Mouse (Mus musculus): ENCODE results near the gene Enox1. TPM values are rescaled to one million over a fixed set of nuclear protein-coding genes. Genes with fewer than 3 reads are reported as not detected.

The Enox1 gene
- polyA plus RNA-seq, 1 experiment from 2014 or later: 6.2 TPM

GRCm38 (mm10) chr14:77738751-77739365, 582.3 kb downstream of the Enox1 start:
- Histone ChIP-seq H3K4me2 (ENCODE audit: low read length) (no peak overlapping the region), H3K36me3 (ENCODE audit: control insufficient read depth, insufficient read depth, low read length) (no peaks in the 10 kb centered on the region), H3K9ac (ENCODE audit: low read length) (no peak overlapping the region), H3K4me3 (ENCODE audit: low read depth, low read length) (no peak overlapping the region), H3K27me3 (replicated peaks; ENCODE audit: control insufficient read depth, insufficient read depth, low read length) (no peaks in the 10 kb centered on the region), H3K27ac (ENCODE audit: low read depth) (no peak overlapping the region), H3K4me1 (replicated peaks; ENCODE audit: control insufficient read depth, insufficient read depth, low read length) (no peaks in the 10 kb centered on the region), H3K9me3 (ENCODE audit: control insufficient read depth, low read length) (peaks cover 10% of the 10 kb centered on the region)
- DNase-seq (ENCODE audit: low spot score) (no peak), ATAC-seq (replicated peaks; ENCODE audit: low FRiP score, low TSS enrichment, low read depth) (no peak)
- 84% methylated on average over 7 of the region's 7 CpGs for WGBS

DNA sequence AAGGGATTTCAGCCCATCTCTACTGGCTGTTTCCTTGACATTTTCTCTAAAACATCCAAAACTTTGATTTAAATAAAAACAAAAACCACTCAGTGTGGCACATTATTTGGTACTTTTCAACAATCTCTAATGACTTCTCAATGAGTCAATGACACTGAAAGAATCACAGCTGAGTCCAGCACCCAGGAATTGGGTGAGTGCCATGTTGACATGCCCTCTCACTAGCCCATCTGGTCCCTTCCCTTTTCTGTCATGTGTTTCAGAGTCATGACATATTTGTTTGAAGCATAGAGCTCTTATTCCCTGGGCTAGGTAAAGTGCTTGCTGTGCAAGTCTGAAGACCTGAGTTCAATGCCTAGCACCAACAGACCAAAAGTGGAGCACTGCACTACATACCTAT, 582.8 kb downstream of the Enox1 start:
- Histone ChIP-seq H3K9ac (ENCODE audit: low read length) (no peak overlapping the region), H3K4me1 (replicated peaks; ENCODE audit: control insufficient read depth, insufficient read depth, low read length) (no peaks in the 10 kb centered on the region), H3K4me2 (ENCODE audit: low read length) (no peak overlapping the region), H3K9me3 (ENCODE audit: control insufficient read depth, low read length) (peaks cover 10% of the 10 kb centered on the region), H3K27me3 (replicated peaks; ENCODE audit: control insufficient read depth, insufficient read depth, low read length) (no peaks in the 10 kb centered on the region), H3K27ac (ENCODE audit: low read depth) (no peak overlapping the region), H3K36me3 (ENCODE audit: control insufficient read depth, insufficient read depth, low read length) (no peaks in the 10 kb centered on the region), H3K4me3 (ENCODE audit: low read depth, low read length) (no peak overlapping the region)
- DNase-seq (ENCODE audit: low spot score) (no peak), ATAC-seq (replicated peaks; ENCODE audit: low FRiP score, low TSS enrichment, low read depth) (no peak)

GRCm38 (mm10) chr14:77744638-77745240, 588.2 kb downstream of the Enox1 start:
- Histone ChIP-seq H3K4me1 (replicated peaks; ENCODE audit: control insufficient read depth, insufficient read depth, low read length) (no peaks in the 10 kb centered on the region), H3K27ac (ENCODE audit: low read depth) (no peak overlapping the region), H3K4me2 (ENCODE audit: low read length) (no peak overlapping the region)

GRCm38 (mm10) chr14:77748920-77749319, 592.4 kb downstream of the Enox1 start:
- no peak for DNase-seq (ENCODE audit: low spot score)
- Histone ChIP-seq H3K4me3 (ENCODE audit: low read depth, low read length) (no peak overlapping the region), H3K27ac (ENCODE audit: low read depth) (no peak overlapping the region), H3K27me3 (replicated peaks; ENCODE audit: control insufficient read depth, insufficient read depth, low read length) (no peaks in the 10 kb centered on the region), H3K4me1 (replicated peaks; ENCODE audit: control insufficient read depth, insufficient read depth, low read length) (no peaks in the 10 kb centered on the region), H3K9me3 (ENCODE audit: control insufficient read depth, low read length) (0 out of 2 replicates have a peak, but pooled peaks cover 8% of the 10 kb centered on the region), H3K9ac (ENCODE audit: low read length) (no peak overlapping the region), H3K4me2 (ENCODE audit: low read length) (no peak overlapping the region), H3K36me3 (ENCODE audit: control insufficient read depth, insufficient read depth, low read length) (no peaks in the 10 kb centered on the region)
- no peak for ATAC-seq (replicated peaks; ENCODE audit: low FRiP score, low TSS enrichment, low read depth)

More at GRCm38 (mm10) chr14:77744638-77745240, 588.2 kb downstream of the Enox1 start:
- 92% methylated on average over 5 of the region's 5 CpGs for WGBS
- ATAC-seq (replicated peaks; ENCODE audit: low FRiP score, low TSS enrichment, low read depth) (no peak), DNase-seq (ENCODE audit: low spot score) (no peak)
- no peaks in the 10 kb centered on the region for H3K36me3 ChIP-seq (ENCODE audit: control insufficient read depth, insufficient read depth, low read length)
- H3K9me3 ChIP-seq (ENCODE audit: control insufficient read depth, low read length): peaks cover 10% of the 10 kb centered on the region
- no peak overlapping the region for H3K9ac ChIP-seq (ENCODE audit: low read length)
- no peak overlapping the region for H3K4me3 ChIP-seq (ENCODE audit: low read depth, low read length)
- H3K27me3 ChIP-seq (replicated peaks; ENCODE audit: control insufficient read depth, insufficient read depth, low read length): no peaks in the 10 kb centered on the region

Other genes starting within 250 kb of the Enox1 start
- 3.9 and 4.3 TPM in 2 replicates for gene Ccdc122, start 120.0 kb upstream of the Enox1 start, polyA plus RNA-seq (2014; fragmentation: Nextera tagmentation; extraction: Ambion mirVana)
- gene Lacc1, start 119.9 kb upstream of the Enox1 start, polyA plus RNA-seq (2014; fragmentation: Nextera tagmentation; extraction: Ambion mirVana): 8.5 and 9.5 TPM in 2 replicates

Data from intestine, embryonic 14.5 days (tissue).